Mouse (Mus musculus) T-cell, adult 2 months (primary cell): ENCODE measurements around the gene Fam72a.
A peak's percentile ranks its signal among the peaks of the same experiment; 100 is the strongest.

ENCODE experiments used
- DNase-seq: peaks from one replicate; pipeline ENCODE4 v3.0.0; 2022; ENCODE audit warnings: low spot score

Gene Fam72a

DNA sequence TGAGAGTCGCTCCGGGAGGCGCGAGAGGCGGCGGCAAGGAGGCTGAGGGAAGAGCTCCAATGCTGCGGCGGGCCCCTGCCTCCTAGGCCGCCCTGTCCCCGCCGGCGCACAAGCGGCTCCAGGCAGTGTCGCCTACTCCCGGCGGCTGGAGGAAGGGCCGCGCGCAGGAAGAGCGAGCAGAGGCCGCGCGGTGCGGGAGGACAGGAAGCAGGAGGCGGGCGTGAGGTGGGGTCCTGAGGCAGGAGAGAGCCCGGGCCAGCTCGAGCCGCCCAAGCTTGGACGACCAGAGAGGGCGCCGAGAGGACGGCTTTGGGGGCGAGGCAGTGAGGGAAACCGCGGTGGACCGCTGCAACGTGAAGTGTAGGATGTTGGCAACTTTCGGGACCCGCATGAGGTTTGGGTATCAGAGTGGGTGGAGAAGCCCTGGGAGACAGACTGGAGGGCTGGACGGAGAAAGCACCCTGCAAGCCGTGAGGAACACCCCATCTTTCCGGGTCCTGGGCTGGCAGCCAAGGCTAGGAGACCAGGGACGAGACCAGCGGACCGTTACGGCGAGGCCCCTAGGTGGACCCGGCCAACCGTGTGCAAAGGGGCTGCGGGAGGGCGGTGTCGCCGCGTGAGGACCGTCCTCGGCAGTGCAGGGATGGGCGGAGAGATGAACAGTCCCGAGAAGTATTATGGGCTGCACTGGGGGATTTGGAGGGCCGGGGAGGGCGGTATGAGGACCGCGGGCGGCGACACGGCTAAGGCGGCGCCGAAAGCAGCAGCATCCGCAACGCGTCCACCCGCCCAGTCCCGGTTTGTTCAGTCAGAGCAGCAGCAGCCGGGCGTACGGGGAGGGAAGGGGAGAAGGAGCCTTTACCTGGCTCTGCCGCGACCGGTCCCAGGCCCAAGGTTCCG lies 1.1 kb upstream of the Fam72a start:
- DNase-seq = peak; percentile 55

- no peak for DNase-seq
Measured at GRCm38 (mm10) chr1:131528081-131528507, 391 bp downstream of the Fam72a start.

- DNase-seq = peak; percentile 6
Measured at GRCm38 (mm10) chr1:131528561-131529166, 961 bp downstream of the Fam72a start.

GRCm38 (mm10) chr1:131539771-131540170 lies 12.1 kb downstream of the Fam72a start:
- DNase-seq = no peak

GRCm38 (mm10) chr1:131540795-131541194 lies 13.1 kb downstream of the Fam72a start:
- DNase-seq = no peak

- DNase-seq = no peak
Measured at GRCm38 (mm10) chr1:131541431-131541830, 13.7 kb downstream of the Fam72a start.

GRCm38 (mm10) chr1:131541903-131542302 lies 14.2 kb downstream of the Fam72a start:
- no peak for DNase-seq

GRCm38 (mm10) chr1:131543886-131544565 lies 16.3 kb downstream of the Fam72a start:
- DNase-seq = no peak

- DNase-seq = no peak
Measured at GRCm38 (mm10) chr1:131546798-131547690, 19.3 kb downstream of the Fam72a start.

DNA sequence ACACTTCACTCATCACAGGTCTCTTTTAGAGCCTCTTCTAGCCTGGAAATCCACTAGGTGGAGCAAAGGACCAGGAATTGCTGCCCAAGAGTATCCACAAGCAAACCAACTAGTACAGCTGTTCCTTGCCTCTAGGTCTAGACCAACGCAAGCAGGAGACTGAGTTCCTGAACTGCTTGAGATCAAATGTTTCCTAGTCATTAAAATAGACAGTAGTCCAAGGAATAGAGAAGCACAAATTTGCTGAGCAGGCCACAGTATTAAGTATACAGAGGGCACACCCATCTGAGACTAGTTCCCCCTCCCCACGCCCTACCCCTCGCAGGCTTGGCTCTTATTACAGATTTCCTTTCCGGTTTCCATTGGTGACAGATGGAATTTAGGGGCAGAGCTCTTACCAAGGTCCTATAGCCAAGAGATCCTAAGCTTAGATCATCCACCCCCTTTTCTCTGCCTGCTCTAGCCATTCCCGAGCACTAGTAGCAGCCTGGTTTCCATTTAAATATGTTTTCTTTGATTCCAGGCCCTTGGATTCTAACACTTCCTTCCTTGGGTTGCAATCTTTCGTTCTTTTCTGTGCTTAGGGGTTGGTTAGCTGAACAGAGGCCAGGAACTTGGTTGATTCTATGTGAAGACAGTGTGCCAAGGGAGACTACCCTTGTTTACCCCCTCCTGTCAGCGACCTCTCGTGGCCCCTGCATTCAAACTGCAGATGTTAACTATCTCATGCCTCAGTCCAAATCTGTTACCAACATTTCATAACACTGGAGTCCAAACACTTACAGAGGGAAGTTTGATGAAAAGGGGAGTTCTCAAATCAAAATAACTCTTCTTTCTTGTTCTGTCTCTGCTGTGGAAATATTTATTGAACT lies 21.0 kb downstream of the Fam72a start:
- no peak for DNase-seq

DNA sequence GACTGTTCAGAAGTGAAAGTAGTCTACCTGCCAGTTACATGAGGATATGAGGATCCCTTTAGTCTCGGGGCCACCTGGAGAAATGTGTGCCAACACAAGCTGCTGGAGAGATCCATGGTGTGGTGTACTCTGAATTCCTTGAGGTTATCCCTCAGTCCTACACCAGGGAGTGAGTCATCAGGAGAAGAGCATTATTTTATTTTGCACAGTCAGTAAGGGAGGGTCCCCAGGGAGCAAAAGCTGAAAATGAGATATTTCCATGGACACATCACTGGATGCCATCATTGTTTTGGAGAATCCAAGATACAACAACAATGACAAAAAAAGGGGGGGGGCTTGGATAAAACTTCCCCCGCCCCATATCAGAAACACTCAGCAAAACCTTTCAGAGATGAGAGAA lies 24.3 kb downstream of the Fam72a start:
- DNase-seq = no peak

- no peak for DNase-seq
Measured at GRCm38 (mm10) chr1:131553428-131553827, 25.7 kb downstream of the Fam72a start.

GRCm38 (mm10) chr1:131555042-131555812 lies 27.5 kb downstream of the Fam72a start:
- peak; percentile 85 for DNase-seq

GRCm38 (mm10) chr1:131560500-131560899 lies 32.8 kb downstream of the Fam72a start:
- DNase-seq = no peak

DNA sequence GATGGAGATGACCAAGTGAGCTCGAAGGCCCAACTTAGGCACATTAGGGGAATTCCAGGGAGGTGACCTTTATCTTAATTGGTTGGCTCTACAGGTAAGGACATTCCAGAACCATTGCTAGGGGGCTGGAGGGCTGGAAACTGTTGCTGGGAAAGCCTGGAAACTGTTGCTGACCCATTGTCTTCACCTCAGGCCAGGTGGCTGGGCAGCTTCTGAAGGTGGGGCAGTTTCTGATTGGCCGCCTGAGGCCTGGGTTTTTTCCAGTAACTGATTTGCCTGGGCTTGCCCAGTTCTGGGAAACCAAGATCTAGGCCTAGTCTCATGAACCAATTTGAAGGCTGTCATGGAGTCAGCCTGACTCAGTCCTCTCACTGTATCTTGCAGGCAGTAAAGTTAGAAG lies 34.4 kb downstream of the Fam72a start:
- DNase-seq = no peak

- DNase-seq = peak; percentile 61
Measured at GRCm38 (mm10) chr1:131566056-131566455, 38.4 kb downstream of the Fam72a start.

- DNase-seq = no peak
Measured at GRCm38 (mm10) chr1:131569721-131570120, 42.0 kb downstream of the Fam72a start.

DNA sequence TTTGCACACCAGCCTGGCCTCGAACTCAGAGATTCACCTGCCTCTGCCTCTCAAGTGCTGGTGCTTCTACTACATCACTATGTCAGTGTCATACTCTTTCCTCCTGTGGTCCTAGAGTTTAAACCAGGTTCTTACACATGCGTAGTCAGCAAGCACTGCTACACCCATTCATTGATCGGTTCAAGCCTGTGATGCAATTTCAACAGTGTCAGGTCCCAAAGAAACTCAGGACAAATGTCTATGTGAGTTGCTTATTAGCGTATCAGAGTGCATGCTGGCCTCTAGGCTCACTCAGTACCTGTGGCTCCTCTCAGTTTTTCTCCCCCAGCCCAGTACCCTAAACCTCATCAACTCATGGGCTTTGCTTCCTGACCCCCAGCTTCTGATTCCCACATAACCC lies 42.7 kb downstream of the Fam72a start:
- no peak for DNase-seq

GRCm38 (mm10) chr1:131573721-131574120 lies 46.0 kb downstream of the Fam72a start:
- no peak for DNase-seq
